Mouse (Mus musculus): ENCODE results near the gene Atg2b. TPM values are rescaled to one million over a fixed set of nuclear protein-coding genes. Genes with fewer than 3 reads are reported as not detected.
A peak's percentile ranks its signal among the peaks of the same experiment; 100 is the strongest.

The Atg2b gene
- polyA plus RNA-seq, 1 experiment from 2014 or later = 8.4 TPM

GRCm38 (mm10) chr12:105592361-105592761, 92.7 kb downstream of the Atg2b start:
- ATAC-seq (replicated peaks; ENCODE audit: low FRiP score, low read depth) (no peak), DNase-seq (ENCODE audit: low spot score) (no peak)
- Histone ChIP-seq H3K4me1 (replicated peaks; ENCODE audit: insufficient read depth, low read length) (no peaks in the 10 kb centered on the region), H3K4me3 (replicated peaks; ENCODE audit: low read depth, low read length) (no peak overlapping the region), H3K27ac (no peak overlapping the region), H3K9me3 (replicated peaks; ENCODE audit: low read length) (no peaks in the 10 kb centered on the region), H3K36me3 (ENCODE audit: insufficient read depth, low read length) (no peaks in the 10 kb centered on the region), H3K9ac (ENCODE audit: low read depth, low read length) (no peak overlapping the region), H3K27me3 (ENCODE audit: insufficient read depth, low read length) (no peaks in the 10 kb centered on the region), H3K4me2 (ENCODE audit: low read length) (no peak overlapping the region)
- no peak for TF ChIP-seq CTCF (IDR thresholded peaks at IDR 0.05; ENCODE audit: low read depth)
- 95% methylated on average over 23 of the region's 23 CpGs for whole genome bisulfite sequencing

DNA sequence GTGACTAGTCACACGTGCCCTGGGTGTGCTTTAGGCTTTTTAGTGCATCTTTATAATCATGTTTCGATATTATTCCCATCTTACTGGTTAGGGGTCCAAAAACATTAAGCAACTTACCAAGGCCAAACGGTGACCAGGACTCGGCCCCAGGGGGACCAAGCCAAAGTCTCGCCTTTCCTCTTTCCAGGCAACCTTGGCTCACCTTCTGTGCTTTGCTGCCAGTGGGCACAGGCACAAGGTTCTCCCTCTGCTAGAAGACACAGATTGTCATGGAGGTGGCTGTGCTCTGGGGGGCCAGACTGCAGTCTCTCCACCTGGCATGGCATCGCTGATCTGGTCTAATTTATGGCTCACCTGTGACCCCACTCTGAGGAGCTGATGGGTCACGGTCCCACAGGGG, 94.2 kb downstream of the Atg2b start:
- 66% methylated on average over 7 of the region's 7 CpGs for WGBS
- no peak overlapping the region for H3K4me3 ChIP-seq (replicated peaks; ENCODE audit: low read depth, low read length)
- H3K4me1 ChIP-seq (replicated peaks; ENCODE audit: insufficient read depth, low read length) = no peaks in the 10 kb centered on the region
- H3K9ac ChIP-seq (ENCODE audit: low read depth, low read length) = no peak overlapping the region
- ATAC-seq (replicated peaks; ENCODE audit: low FRiP score, low read depth) (no peak), DNase-seq (ENCODE audit: low spot score) (no peak)
- no peak overlapping the region for H3K27ac ChIP-seq
- H3K4me2 ChIP-seq (ENCODE audit: low read length) = no peak overlapping the region
- no peaks in the 10 kb centered on the region for H3K27me3 ChIP-seq (ENCODE audit: insufficient read depth, low read length)
- H3K9me3 ChIP-seq (replicated peaks; ENCODE audit: low read length) = no peaks in the 10 kb centered on the region
- TF ChIP-seq CTCF (IDR thresholded peaks at IDR 0.05; ENCODE audit: low read depth) = no peak
- H3K36me3 ChIP-seq (ENCODE audit: insufficient read depth, low read length) = no peaks in the 10 kb centered on the region

GRCm38 (mm10) chr12:105587526-105587925, 97.5 kb downstream of the Atg2b start:
- no peak overlapping the region for H3K9ac ChIP-seq (ENCODE audit: low read depth, low read length)
- WGBS = 89% methylated on average over 8 of the region's 8 CpGs
- H3K27ac ChIP-seq = no peak overlapping the region
- H3K27me3 ChIP-seq (ENCODE audit: insufficient read depth, low read length) = no peaks in the 10 kb centered on the region
- no peak overlapping the region for H3K4me2 ChIP-seq (ENCODE audit: low read length)
- H3K36me3 ChIP-seq (ENCODE audit: insufficient read depth, low read length) = no peaks in the 10 kb centered on the region
- TF ChIP-seq CTCF (IDR thresholded peaks at IDR 0.05; ENCODE audit: low read depth) = no peak
- ATAC-seq (replicated peaks; ENCODE audit: low FRiP score, low read depth) (no peak), DNase-seq (ENCODE audit: low spot score) (no peak)
- H3K9me3 ChIP-seq (replicated peaks; ENCODE audit: low read length) = no peaks in the 10 kb centered on the region
- H3K4me1 ChIP-seq (replicated peaks; ENCODE audit: insufficient read depth, low read length) = no peaks in the 10 kb centered on the region
- no peak overlapping the region for H3K4me3 ChIP-seq (replicated peaks; ENCODE audit: low read depth, low read length)

- Histone ChIP-seq H3K27ac (0 out of 2 replicates have a peak overlapping the region, but pooled peaks have one; percentile 25), H3K4me2 (ENCODE audit: low read length) (no peak overlapping the region), H3K27me3 (ENCODE audit: insufficient read depth, low read length) (no peaks in the 10 kb centered on the region), H3K9me3 (replicated peaks; ENCODE audit: low read length) (no peaks in the 10 kb centered on the region), H3K9ac (ENCODE audit: low read depth, low read length) (no peak overlapping the region), H3K4me1 (replicated peaks; ENCODE audit: insufficient read depth, low read length) (no peaks in the 10 kb centered on the region), H3K4me3 (replicated peaks; ENCODE audit: low read depth, low read length) (no peak overlapping the region), H3K36me3 (ENCODE audit: insufficient read depth, low read length) (no peaks in the 10 kb centered on the region)
- TF ChIP-seq CTCF (IDR thresholded peaks at IDR 0.05; ENCODE audit: low read depth) = peak; percentile 99
- peak; percentile 70 for ATAC-seq (replicated peaks; ENCODE audit: low FRiP score, low read depth)
- peak; percentile 93 for DNase-seq (ENCODE audit: low spot score)
- 16% methylated on average over 12 of the region's 12 CpGs for WGBS
Measured at GRCm38 (mm10) chr12:105584851-105585250, 100.2 kb downstream of the Atg2b start.

DNA sequence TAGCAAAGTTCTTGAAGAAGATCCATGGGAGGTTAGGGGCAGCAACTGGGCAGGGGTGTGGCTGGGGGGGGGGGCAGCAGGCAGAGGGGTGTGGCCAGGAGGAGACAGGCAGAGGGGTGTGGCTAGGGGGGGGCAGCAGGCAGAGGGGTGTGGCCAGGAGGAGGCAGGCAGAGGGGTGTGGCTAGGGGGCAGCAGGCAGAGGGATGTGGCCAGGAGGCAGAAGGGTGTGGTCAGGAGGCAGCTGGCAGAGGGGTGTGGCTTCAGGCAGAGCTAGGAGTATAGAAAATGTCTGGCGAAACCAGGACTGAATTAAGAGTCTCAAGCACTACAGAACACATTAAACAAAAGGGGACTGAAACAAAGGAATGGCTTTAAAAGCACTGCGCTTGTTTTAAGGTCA, 101.5 kb downstream of the Atg2b start:
- DNase-seq (ENCODE audit: low spot score) = peak; percentile 80
- Histone ChIP-seq H3K4me1 (replicated peaks; ENCODE audit: insufficient read depth, low read length) (no peaks in the 10 kb centered on the region), H3K9ac (ENCODE audit: low read depth, low read length) (no peak overlapping the region), H3K36me3 (ENCODE audit: insufficient read depth, low read length) (no peaks in the 10 kb centered on the region), H3K4me2 (ENCODE audit: low read length) (no peak overlapping the region), H3K27ac (no peak overlapping the region), H3K27me3 (ENCODE audit: insufficient read depth, low read length) (no peaks in the 10 kb centered on the region), H3K4me3 (replicated peaks; ENCODE audit: low read depth, low read length) (no peak overlapping the region), H3K9me3 (replicated peaks; ENCODE audit: low read length) (no peaks in the 10 kb centered on the region)
- 19% methylated on average over 2 of the region's 2 CpGs for WGBS
- peak; percentile 57 for ATAC-seq (replicated peaks; ENCODE audit: low FRiP score, low read depth)
- TF ChIP-seq CTCF (IDR thresholded peaks at IDR 0.05; ENCODE audit: low read depth) = peak; percentile 12; the same call in 1 of the 2 replicates

- Histone ChIP-seq H3K9ac (ENCODE audit: low read depth, low read length) (no peak overlapping the region), H3K9me3 (replicated peaks; ENCODE audit: low read length) (no peaks in the 10 kb centered on the region), H3K4me3 (replicated peaks; ENCODE audit: low read depth, low read length) (no peak overlapping the region), H3K36me3 (ENCODE audit: insufficient read depth, low read length) (no peaks in the 10 kb centered on the region), H3K27me3 (ENCODE audit: insufficient read depth, low read length) (no peaks in the 10 kb centered on the region), H3K27ac (no peak overlapping the region), H3K4me1 (replicated peaks; ENCODE audit: insufficient read depth, low read length) (no peaks in the 10 kb centered on the region), H3K4me2 (ENCODE audit: low read length) (no peak overlapping the region)
- TF ChIP-seq CTCF (IDR thresholded peaks at IDR 0.05; ENCODE audit: low read depth) = no peak
- DNase-seq (ENCODE audit: low spot score) = no peak
- ATAC-seq (replicated peaks; ENCODE audit: low FRiP score, low read depth) = no peak
- WGBS = 64% methylated on average over 9 of the region's 9 CpGs
Measured at GRCm38 (mm10) chr12:105582486-105582885, 102.5 kb downstream of the Atg2b start.

GRCm38 (mm10) chr12:105580490-105580889, 104.5 kb downstream of the Atg2b start:
- H3K27ac ChIP-seq = no peak overlapping the region
- H3K4me3 ChIP-seq (replicated peaks; ENCODE audit: low read depth, low read length) = no peak overlapping the region
- no peak overlapping the region for H3K9ac ChIP-seq (ENCODE audit: low read depth, low read length)
- no peaks in the 10 kb centered on the region for H3K27me3 ChIP-seq (ENCODE audit: insufficient read depth, low read length)
- no peak overlapping the region for H3K4me2 ChIP-seq (ENCODE audit: low read length)
- ATAC-seq (replicated peaks; ENCODE audit: low FRiP score, low read depth) = no peak
- H3K36me3 ChIP-seq (ENCODE audit: insufficient read depth, low read length) = no peaks in the 10 kb centered on the region
- no peak for DNase-seq (ENCODE audit: low spot score)
- WGBS = 60% methylated on average over 17 of the region's 17 CpGs
- H3K4me1 ChIP-seq (replicated peaks; ENCODE audit: insufficient read depth, low read length) = no peaks in the 10 kb centered on the region
- no peaks in the 10 kb centered on the region for H3K9me3 ChIP-seq (replicated peaks; ENCODE audit: low read length)
- TF ChIP-seq CTCF (IDR thresholded peaks at IDR 0.05; ENCODE audit: low read depth) = no peak

Measured in kidney, postnatal 0 days (tissue).